Mouse (Mus musculus) testis, postnatal 10 days (tissue): Measurements from ENCODE around the gene Wnt2b.

Experiments
- DNase-seq: peaks from one replicate; pipeline ENCODE4 v3.0.0; 2021; ENCODE audit warnings: low spot score

Wnt2b gene

DNA sequence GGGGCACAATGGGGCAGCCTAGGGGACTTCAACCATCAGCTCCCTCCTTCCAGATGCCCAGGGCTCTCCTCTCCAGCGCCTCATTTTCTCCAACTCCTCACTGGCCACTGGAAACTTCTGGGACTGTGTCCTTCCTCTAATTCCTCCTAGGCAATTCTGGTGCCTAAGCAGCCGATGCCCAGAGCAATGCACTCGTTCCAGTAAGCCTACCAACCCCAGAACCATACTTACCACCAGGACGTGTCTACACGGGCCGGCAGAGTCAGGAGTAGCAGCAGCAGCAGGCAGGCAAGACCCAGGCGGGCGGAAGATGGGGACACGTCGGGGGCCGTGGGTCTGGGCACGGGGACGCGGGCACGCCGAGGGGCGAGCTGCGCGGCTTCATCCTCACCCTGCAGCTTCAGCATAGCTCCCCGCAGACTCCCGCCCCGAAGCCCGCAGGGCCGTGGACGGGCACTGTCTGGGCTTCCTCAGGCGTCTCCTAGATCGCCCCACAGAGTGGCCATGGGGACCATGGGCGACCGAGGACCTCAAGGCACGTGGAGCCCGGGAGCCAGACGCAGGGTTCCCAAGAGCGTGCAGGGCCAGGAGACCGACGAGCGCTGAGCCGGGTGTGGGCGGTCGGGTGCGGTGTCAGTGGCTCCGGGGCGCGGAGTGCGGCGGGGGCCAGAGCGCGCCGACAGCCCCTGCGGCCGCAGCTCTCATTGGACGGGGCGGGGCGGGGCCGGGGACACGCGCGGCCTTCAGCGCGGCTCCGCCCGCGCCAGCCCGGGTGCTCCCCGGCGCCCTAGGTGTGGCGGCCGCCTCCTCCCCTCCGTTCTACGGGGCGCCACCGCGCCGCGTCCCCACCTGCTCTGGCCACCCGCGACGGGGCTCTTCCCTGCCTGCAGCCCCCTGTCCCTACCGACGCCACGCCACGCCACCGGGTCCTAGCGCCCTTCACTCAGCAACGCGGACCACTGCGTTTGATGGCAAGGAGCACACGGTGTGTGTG is at the start of gene Wnt2b:
Gene Wnt2b (minus strand): TSS at position 856 of the 994 bp plus-strand sequence.
- DNase-seq = peak; percentile 59

DNA sequence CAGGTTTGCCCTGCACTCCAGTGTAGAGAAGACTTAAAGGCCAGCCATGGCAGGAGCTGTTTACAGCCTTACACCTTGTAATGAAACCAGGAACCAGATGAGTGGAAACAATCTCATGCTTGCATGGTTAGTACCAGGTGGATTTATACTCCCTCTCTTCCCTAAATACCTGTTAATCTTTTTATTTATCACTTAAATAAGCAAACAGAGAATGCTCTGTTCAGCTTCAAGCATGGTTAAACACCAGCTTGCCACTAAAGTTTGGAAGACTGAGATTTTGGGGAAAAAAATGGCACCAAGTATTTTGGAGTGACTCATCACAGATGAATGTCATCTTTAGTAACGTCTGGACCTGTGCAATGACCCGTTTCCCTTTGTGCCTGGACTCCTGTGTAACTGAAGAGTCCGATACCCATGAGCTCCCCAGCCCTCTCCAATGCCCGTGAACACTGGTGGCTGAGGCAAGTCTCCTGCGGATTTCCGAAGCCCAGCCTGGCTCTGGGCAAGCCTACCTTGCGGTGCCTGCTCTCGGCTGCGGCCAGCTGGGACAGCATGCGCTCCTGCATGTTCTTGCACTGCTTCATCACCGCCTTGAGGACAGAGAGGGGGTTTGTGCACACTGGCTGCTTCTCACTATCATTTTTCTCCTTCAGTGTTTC is 49.1 kb upstream of the Wnt2b start:
- DNase-seq = no peak

- DNase-seq = no peak
Observed at GRCm38 (mm10) chr3:105008070-105008469, 46.3 kb upstream of the Wnt2b start.

GRCm38 (mm10) chr3:105006101-105006500 is 44.4 kb upstream of the Wnt2b start:
- no peak for DNase-seq

DNA sequence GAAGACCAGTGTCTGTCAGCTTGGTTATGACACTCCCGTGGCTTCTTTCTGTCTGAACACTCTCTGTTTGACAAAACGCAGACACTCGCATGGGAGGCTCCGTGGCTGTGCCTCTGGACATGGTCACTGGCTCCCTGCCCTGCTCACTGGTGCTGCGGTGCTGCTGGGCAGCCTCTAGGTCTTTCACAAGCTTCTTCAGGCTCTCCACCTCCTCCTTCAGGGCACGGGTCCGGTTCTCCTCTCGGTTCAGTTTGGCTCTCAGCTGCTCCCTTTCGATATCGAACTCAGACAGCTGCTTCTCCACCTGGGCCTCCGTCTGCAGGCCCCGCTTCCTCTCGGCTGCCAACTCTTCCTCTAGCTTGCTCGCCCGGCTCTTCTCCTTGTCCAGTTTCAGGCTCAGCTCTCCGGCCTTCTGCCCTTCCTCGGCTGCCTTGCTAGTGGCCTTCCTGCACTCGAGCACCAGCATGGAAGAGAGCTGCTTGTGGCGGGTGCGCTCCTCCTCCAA is 43.9 kb upstream of the Wnt2b start:
- DNase-seq = no peak

DNA sequence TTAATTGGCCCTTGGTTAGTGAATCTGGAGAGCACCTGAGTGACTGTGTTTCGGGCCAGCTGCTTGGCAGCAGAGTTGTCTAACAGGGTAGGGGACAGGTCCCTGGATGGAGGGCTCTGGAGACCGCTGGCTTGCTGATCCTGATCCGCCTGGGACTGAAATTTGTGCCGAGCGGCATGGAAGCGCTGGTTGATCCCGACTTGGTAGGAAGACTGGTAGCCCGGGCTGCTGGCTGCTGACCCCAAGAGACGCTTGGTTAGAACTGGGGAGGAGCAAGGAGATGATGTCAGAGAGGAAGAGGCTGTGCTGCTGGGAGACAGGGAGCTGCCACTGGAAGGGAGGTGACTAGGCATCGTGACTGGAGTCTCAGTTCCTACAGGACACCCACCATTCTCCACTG is 43.3 kb upstream of the Wnt2b start:
- no peak for DNase-seq

DNA sequence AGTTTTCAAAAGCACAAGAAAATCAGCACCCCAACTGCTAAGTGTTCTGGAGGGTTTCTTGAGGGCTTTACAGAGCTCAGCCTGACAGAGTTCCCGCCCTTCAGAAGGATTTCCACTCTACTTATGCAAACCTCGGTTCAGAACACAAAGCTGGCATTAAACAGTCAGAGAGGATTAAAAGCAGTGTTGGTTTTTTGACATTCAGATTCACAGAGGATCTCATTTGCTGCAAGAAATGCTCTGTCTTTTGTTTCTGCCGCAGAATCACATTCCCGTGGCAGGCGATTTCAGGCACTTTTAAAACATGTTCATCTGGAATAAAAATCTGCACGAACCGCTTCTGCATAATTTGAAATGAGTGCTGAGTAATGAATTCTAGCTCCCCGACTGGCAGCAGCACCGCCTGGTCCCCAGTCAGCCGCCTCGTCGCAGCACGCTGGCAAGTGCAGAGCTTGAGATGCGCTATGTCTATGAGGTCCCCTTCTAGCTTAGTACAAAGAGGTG is 42.3 kb upstream of the Wnt2b start:
- DNase-seq = no peak

DNA sequence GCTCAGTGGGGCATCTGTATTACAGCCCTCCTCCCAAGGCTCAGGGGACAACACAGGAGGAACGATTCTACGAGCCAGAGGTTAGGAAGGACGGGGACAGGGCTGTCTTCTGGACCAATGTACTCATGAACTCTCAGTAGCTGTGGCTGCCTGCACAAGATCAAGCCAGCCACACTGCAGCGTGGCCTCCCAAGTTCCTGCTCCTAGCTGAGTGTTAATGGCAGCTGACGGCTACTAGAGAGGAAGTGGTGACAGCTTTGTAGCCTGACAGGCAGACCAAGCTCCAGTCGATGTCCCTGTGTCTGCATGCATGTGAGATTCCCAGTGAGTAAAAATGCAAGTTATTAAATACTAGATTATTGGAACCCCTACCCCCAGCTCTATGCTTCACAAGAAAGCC is 39.7 kb upstream of the Wnt2b start:
- no peak for DNase-seq

- DNase-seq = no peak
Observed at GRCm38 (mm10) chr3:105000561-105000960, 38.8 kb upstream of the Wnt2b start.

GRCm38 (mm10) chr3:104997563-104997962 is 35.8 kb upstream of the Wnt2b start:
- DNase-seq = no peak

GRCm38 (mm10) chr3:104995707-104996106 is 34.0 kb upstream of the Wnt2b start:
- DNase-seq = no peak

DNA sequence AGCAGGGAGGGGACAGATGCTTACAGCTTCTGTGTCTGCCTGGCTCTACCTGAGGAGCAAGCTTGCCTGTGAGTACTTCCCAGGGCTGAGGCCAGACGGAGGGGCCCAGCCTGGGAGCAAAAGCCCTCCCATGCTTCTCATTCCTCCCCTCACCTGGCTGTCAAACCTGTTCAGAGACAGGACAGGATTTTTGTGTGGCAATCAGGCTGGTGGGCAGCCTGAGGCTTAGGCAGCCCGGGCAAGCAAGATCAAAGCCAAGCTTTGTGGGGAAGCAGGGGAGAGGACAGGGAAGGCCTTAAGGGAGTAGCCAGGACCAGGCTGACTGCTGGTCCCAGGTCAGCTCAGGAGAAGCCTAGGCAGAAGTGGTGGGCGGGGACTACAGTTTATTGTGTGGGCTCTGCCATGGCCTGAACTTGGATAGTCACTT is 32.7 kb upstream of the Wnt2b start:
- no peak for DNase-seq

GRCm38 (mm10) chr3:104993800-104994199 is 32.1 kb upstream of the Wnt2b start:
- DNase-seq = no peak

DNA sequence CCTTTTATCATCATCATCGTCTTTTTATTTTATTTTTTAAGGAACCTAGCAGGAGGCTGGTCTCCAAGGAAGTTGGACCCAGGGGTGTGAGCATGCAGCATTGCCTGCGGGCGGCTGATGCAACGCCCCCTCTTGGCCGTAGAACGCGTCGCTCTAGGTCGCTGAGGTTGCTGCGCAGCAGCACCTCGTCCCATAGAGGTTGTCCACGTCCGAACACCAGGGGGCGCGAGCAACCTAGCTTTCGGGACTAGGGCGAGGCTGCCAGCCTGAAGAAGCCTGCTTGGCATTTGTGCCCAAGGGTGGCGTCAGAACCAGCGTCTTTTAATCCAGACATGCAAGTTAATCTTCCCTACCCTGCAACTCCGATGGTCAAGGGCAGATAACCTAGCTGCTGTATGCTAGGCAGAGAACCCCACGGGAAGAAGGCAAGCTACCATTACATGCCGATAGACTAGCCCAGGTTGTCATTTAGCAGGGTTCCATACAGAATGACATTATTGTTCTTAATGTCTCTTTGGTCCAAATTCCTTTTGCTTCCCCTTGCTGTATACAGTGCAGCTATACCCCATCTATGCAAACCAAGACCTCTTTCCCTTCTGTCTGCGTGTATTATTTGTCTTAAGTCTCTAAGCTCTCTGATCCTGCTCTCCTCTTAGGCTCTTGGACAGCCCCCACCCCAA is 31.1 kb upstream of the Wnt2b start:
- peak; percentile 95 for DNase-seq

DNA sequence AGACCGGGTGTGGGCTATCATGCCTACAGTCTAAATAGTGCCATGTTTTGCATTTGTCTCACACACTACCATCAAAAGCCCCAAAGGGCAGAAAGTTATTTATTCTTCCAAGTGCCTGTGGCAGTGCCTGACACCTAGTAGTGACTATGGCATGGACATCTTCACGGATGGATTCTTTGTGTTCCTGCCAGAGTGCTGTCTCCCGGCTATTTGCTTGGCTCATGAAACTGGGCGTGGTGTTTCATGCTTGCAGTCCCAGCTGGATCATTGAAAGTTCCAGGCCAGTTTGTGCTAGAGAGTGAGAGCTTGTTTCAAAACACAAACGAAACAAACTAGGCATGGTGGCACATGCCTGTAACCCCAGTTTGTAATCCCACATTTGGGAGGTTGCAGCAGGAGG is 30.0 kb upstream of the Wnt2b start:
- DNase-seq = no peak

DNA sequence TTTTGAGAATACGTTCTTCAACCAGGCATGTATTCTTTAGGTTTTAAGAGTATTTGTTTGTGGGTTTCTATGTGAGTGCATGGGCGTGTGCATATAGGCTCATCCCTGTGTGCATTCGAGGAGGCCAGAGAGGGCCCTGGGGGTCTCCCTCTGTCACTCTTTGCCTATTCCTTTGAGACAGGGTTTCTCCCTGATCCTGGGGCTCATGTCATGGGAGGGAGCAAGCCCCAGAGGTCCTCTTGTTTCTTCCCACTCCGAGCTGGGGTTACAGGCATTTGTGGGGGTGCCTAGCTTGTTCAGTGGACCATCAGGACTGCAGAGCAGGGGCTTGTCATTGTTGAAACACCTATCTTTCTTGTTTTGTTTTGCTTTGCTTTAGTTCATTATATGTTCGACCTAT is 26.2 kb upstream of the Wnt2b start:
- DNase-seq = no peak

DNA sequence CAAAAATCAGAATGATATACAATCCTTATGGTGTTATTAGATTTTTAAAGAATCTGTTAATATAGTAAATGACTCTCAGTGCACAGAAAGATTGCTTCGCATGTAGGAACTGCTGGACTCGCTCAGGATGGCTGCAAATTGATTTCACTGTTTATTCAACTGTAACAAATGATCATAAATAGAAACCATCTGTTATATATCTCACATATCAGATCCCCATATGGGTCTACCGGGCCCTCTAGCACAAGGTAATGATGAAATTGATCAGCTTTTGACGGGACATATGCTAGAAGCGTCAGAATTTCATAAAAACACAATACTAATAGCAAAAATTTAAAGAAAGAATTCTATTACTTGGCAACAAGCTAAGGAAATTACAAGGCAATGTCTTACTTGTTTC is 18.0 kb upstream of the Wnt2b start:
- no peak for DNase-seq

DNA sequence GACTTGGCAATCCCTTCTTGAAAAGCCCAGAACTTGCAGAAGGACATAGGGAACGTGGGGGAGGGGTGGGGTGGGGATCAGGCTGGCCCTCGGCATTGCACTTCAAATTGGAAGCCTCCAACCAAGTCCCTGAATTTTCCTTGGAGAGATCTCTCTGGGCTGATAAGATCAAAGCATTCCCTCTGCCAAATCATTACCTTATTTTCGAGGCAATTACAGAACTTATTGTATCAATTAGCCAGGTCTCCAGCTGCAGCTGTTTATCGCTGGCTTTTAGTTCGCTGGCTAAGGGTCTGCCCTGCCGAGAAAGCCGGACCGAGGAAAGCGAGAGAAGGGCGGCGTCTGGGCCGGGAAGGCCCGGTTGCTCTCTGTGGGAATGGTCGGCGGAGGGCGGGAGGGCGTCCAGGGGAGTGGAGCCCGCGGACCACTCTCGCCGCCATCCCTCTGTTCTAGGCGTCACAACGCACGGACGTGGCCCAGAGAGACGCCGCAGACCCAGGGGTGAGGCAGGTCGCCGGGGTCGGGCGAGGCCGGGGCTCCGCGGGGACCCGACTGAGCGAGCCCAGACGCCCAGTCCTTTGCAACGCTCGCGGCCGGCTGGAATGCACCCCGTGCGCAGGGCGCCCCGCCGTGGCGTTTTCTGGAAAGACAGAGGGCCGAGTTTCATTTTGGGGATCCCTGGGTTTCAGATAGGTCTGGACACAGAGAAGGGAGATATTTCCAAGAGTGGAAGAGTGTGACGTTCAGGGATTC is 6.0 kb upstream of the Wnt2b start:
- DNase-seq = peak; percentile 97

DNA sequence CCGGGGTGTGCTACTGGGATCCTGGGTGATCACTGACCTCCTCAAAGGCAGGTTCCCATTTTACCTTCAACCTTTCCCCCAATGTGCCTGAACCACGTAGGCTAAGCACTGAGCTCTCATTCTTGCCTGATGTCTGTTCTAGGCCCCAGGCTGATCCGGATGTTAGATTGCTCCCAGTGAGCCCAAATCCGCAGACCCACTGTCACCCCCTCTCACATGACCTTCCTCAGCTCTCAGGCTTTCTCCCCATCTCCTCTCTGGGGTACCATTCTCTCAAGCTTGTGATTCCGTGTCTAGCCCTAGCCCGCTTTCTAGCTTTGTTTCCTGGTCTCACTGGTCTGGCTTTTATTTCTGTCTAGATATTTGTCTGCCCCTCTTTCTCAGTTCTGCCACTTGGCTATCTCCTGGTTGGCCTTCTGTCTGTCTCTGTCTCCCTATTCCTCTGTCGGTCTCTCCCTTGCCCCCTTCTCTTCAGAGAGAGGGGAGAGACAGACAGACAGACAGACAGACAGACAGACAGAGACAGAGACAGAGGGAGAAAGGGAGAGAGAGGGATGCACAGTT is 4.4 kb upstream of the Wnt2b start:
- DNase-seq = no peak

DNA sequence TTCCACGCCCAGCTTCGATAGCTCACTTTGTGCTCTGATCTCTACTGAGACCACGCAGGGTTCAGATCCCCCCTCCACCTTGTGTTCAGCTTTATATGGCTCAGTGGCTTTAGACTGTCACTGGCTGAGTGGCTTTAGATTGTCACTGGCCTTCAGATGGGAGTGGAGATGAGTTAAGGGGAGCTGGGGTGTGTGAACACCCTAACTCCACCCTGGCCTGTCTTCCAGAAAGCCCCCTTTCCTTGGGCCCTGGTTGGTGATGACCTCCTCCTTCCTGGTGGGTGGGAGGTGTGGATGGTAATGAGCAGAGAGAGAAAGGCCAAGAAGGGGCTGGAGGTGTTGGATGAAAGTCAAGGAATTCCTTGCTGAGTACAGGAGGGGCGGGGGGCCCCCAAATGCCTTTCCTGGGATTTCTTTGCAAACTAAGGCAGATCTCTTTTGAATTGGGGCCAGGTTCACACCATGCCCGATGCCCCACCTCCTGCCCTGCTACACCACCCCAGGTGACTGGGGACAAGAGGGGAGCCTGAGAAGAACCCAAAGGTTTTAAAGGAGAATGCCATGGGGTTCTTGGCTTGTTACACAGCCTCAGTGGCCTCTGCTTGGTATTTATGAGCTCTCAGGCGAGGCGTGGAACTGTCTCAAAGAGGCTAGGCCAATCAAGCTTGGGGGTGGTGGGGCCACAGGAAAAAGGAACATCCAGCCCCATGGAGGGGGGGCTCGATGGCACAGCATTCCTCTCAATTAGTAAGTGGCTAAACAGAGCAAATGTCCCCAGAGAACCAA is 3.5 kb upstream of the Wnt2b start:
- no peak for DNase-seq
